Mouse (Mus musculus) thymus, postnatal 36 days (tissue): ENCODE measurements around the gene Hat1.
"Not testable (repeated sequence)": the region's sequence is repeated elsewhere in the genome, so short reads cannot be mapped to it uniquely, and the experiment has no call there.

Experiments used
- DNase-seq, 2 experiments: peaks; one replicate each; pipeline ENCODE4 v3.0.0; 2022; ENCODE audit warnings: mixed read lengths in 2 of 2

The Hat1 gene

GRCm38 (mm10) chr2:71388951-71389763 lies at the start of gene Hat1:
Gene Hat1 (plus strand): TSS chr2:71388958.
- peak; percentile 93 to 95 for DNase-seq

GRCm38 (mm10) chr2:71340126-71340525 lies 48.6 kb upstream of the Hat1 start:
- no peak for DNase-seq

GRCm38 (mm10) chr2:71343884-71344640 lies 44.7 kb upstream of the Hat1 start:
- DNase-seq, result no peak

GRCm38 (mm10) chr2:71347160-71347559 lies 41.6 kb upstream of the Hat1 start:
- no peak for DNase-seq

GRCm38 (mm10) chr2:71347732-71348490 lies 40.8 kb upstream of the Hat1 start:
- no peak for DNase-seq

- DNase-seq, result no peak
These were observed 39.2 kb upstream of the Hat1 start for GRCm38 (mm10) chr2:71349511-71349910.

GRCm38 (mm10) chr2:71350181-71350580 lies 38.6 kb upstream of the Hat1 start:
- no peak for DNase-seq

GRCm38 (mm10) chr2:71350904-71351726 lies 37.6 kb upstream of the Hat1 start:
- no peak for DNase-seq

GRCm38 (mm10) chr2:71351727-71351987 lies 37.1 kb upstream of the Hat1 start:
- no peak for DNase-seq

- peak in 1 of 2 experiments; percentile 15 for DNase-seq
These were observed 35.3 kb upstream of the Hat1 start for GRCm38 (mm10) chr2:71353306-71354054.

GRCm38 (mm10) chr2:71354055-71354425 lies 34.7 kb upstream of the Hat1 start:
- no peak for DNase-seq

GRCm38 (mm10) chr2:71358347-71358746 lies 30.4 kb upstream of the Hat1 start:
- no peak for DNase-seq

GRCm38 (mm10) chr2:71360192-71360591 lies 28.6 kb upstream of the Hat1 start:
- peak; percentile 36 to 71 for DNase-seq

- DNase-seq, result no peak
These were observed 22.1 kb upstream of the Hat1 start for GRCm38 (mm10) chr2:71366618-71367124.

- peak; percentile 73 to 74 for DNase-seq
These were observed 21.5 kb upstream of the Hat1 start, which contains the start of gene Slc25a12 for GRCm38 (mm10) chr2:71367125-71367880. Gene Slc25a12 (minus strand): TSS chr2:71367749.

GRCm38 (mm10) chr2:71368086-71368485 lies 20.7 kb upstream of the Hat1 start:
- no peak for DNase-seq

- DNase-seq, result no peak
These were observed 17.0 kb upstream of the Hat1 start for GRCm38 (mm10) chr2:71371790-71372189.

- not testable (repeated sequence) for DNase-seq
These were observed 16.5 kb upstream of the Hat1 start for GRCm38 (mm10) chr2:71372261-71372660.

- DNase-seq, result no peak
These were observed 14.2 kb upstream of the Hat1 start for GRCm38 (mm10) chr2:71374275-71375155.

GRCm38 (mm10) chr2:71376433-71376906 lies 12.3 kb upstream of the Hat1 start:
- no peak for DNase-seq
